8 mouse cellular contexts compared by ENCODE assay signal in genomic region chr4:99929149-99929612, GRCm38 (mm10). TPM values are rescaled to one million over a fixed set of nuclear protein-coding genes. Genes with fewer than 3 reads are reported as not detected.
A peak's percentile ranks its signal among the peaks of the same experiment; 100 is the strongest.
DNase-seq lines count a peak whose midpoint lies in the region; ATAC-seq and TF ChIP-seq lines count a peak whose summit lies in the region.

Gene Pgm1, plus strand, starts transcription at chr4:99929414.

- WGBS in small intestine, adult 2 months: 1% methylated on average over 23 of the region's 23 CpGs

- peaks cover 4% of the 10 kb centered on the region for H3K4me1 ChIP-seq in small intestine, adult 2 months (ENCODE audit: control insufficient read depth, insufficient read depth, insufficient read length, low read length)

- no peaks in the 10 kb centered on the region for H3K36me3 ChIP-seq in small intestine, adult 2 months (ENCODE audit: control insufficient read depth, insufficient read depth, low read length)

- peak; percentile 24; the same call in 1 of the 2 replicates for TF ChIP-seq POLR2A in small intestine, adult 2 months (IDR thresholded peaks at IDR 0.05; ENCODE audit: low read depth, low read length)

- H3K27ac ChIP-seq in left cerebral cortex, adult 2 months: peak within 1 kb of the TSS; percentile 85
- peak within 1 kb of the TSS; percentile 88 for H3K27ac ChIP-seq in small intestine, adult 2 months (ENCODE audit: insufficient read depth, low read depth, low read length)

- TF ChIP-seq CTCF in left cerebral cortex, adult 2 months (IDR thresholded peaks at IDR 0.05): no peak
- TF ChIP-seq CTCF in small intestine, adult 2 months (IDR thresholded peaks at IDR 0.05; ENCODE audit: extremely low read depth, insufficient read length, insufficient replicate concordance, low read depth, low read length): no peak

- H3K4me3 ChIP-seq in left cerebral cortex, adult 2 months: peak within 1 kb of the TSS; percentile 64
- peak within 1 kb of the TSS; percentile 77 for H3K4me3 ChIP-seq in small intestine, adult 2 months (ENCODE audit: low read depth, low read length)

- H3K27me3 ChIP-seq in small intestine, adult 2 months (ENCODE audit: control insufficient read depth, insufficient read depth, low read length): no peaks in the 10 kb centered on the region

- DNase-seq in cerebellum, postnatal 4 days (ENCODE audit: low spot score in 2 of 2): no peak
- peak; percentile 89 to 92 for DNase-seq in cerebellum, postnatal 10 days
- DNase-seq in gastrocnemius, postnatal 25 days: peak; percentile 91
- peak; percentile 87 for DNase-seq in induced T-regulatory cell, adult 2 months (ENCODE audit: low read depth)
- DNase-seq in left cerebral cortex, adult 2 months (ENCODE audit: extremely low spot score in 1 of 2, low spot score in 2 of 2): peak in 1 of 2 experiments; percentile 78
- DNase-seq in lung, postnatal 4 days: peak; percentile 86 to 91

- peak; percentile 91 for ATAC-seq in cerebellum, adult (ENCODE audit: insufficient number of reproducible peaks, low FRiP score, low TSS enrichment)

- intact Hi-C loops in left cerebral cortex, adult 2 months (cut with DNase I): loop anchor here (1.0 kb wide), 1 partner anchor 100 kb away; the partner anchor contains the start of gene Efcab7

RNA-seq across cellular contexts. Expression of gene Pgm1, which starts in this region (rescaled TPM):
- total RNA-seq in gastrocnemius, postnatal 25 days (2021): 1,000 to 10,000 TPM in 1 of 2 experiments, 100 to 1,000 TPM in 1; 832 to 1,031 TPM
- 10 to 100 TPM; 50.6 to 52.2 TPM for total RNA-seq in left cerebral cortex, adult 2 months (2021)
- polyA plus RNA-seq in small intestine, adult 2 months (2012; rRNA removed): 13.1 and 23.8 TPM in 2 replicates

Comparison
In these comparisons a context has a peak if more than half of its experiments do, and no peak if none do; other contexts are left out.
1. RNA of gene Pgm1 (total RNA-seq): 832 to 1,031 TPM in gastrocnemius, postnatal 25 days; 50.6 to 52.2 TPM in left cerebral cortex, adult 2 months; every median in the first group is over 10 times any median in the second.
2. DNase-seq: peak in cerebellum, postnatal 10 days (2 of 2), gastrocnemius, postnatal 25 days (single experiment), induced T-regulatory cell, adult 2 months (single experiment) and lung, postnatal 4 days (2 of 2); none in cerebellum, postnatal 4 days (0 of 2).